Mouse (Mus musculus) embryonic facial prominence, embryonic 13.5 days (tissue): Measurements from ENCODE around the gene Gatd1. TPM values are rescaled to one million over a fixed set of nuclear protein-coding genes. Genes with fewer than 3 reads are reported as not detected.
A peak's percentile ranks its signal among the peaks of the same experiment; 100 is the strongest.
"Not testable (repeated sequence)": the region's sequence is repeated elsewhere in the genome, so short reads cannot be mapped to it uniquely, and the experiment has no call there.

Experiments
- ATAC-seq: fragments of 200-750 bp; cut with Nextera tagmentation; 2 replicates; pipeline ENCODE4 v1.8.0; 2017; ENCODE audit warnings: low read depth; ENCODE audit not compliant: insufficient number of reproducible peaks, insufficient read depth, low FRiP score, low TSS enrichment
- H3K27ac ChIP-seq: fragments of 300-500 bp; sonication (generic); 2 replicates; pipeline ENCODE4 v1.5.1; 2015; ENCODE audit warnings: moderate library complexity, mild to moderate bottlenecking, inconsistent platforms
- H3K27me3 ChIP-seq: fragments of 300-500 bp; sonication (generic); 2 replicates; pipeline ENCODE4 v1.6.1; 2015; ENCODE audit warnings: mild to moderate bottlenecking, inconsistent platforms
- H3K36me3 ChIP-seq: fragments of 300-500 bp; sonication (generic); 2 replicates; pipeline ENCODE4 v1.6.1; 2015; ENCODE audit warnings: mild to moderate bottlenecking, inconsistent platforms
- H3K4me1 ChIP-seq: fragments of 300-500 bp; sonication (generic); 2 replicates; pipeline ENCODE4 v1.6.1; 2015; ENCODE audit warnings: inconsistent platforms
- H3K4me2 ChIP-seq: fragments of 300-500 bp; sonication (generic); 2 replicates; pipeline ENCODE4 v1.6.1; 2015; ENCODE audit warnings: moderate library complexity, mild to moderate bottlenecking, inconsistent platforms
- H3K4me3 ChIP-seq: fragments of 300-500 bp; sonication (generic); 2 replicates; pipeline ENCODE4 v1.5.1; 2015; ENCODE audit warnings: mild to moderate bottlenecking, inconsistent platforms
- H3K9ac ChIP-seq: fragments of 300-500 bp; sonication (generic); 2 replicates; pipeline ENCODE4 v1.6.1; 2015; ENCODE audit warnings: mild to moderate bottlenecking, inconsistent platforms
- H3K9me3 ChIP-seq: fragments of 300-500 bp; sonication (generic); 2 replicates; pipeline ENCODE4 v1.6.1; 2016; ENCODE audit warnings: inconsistent platforms
- WGBS: fragments of 180-500 bp; shearing (Covaris S2); methylation state at CpG from one replicate; pipeline ENCODE4 v1.1.7; 2015; ENCODE audit warnings: mixed read lengths; 5-methylcytosine and 5-hydroxymethylcytosine counted together
- polyA plus RNA-seq: library from polyadenylated mRNA; unstranded; fragments of >200 nt; fragmentation: Nextera tagmentation; extraction: Ambion mirVana; gene quantifications from 2 replicates; pipeline ENCODE4 v1.2.1, GENCODE M21; 2015

Gatd1 gene
- polyA plus RNA-seq, 1 experiment from 2014 or later, result 74.2 TPM

- peaks cover 5% of the 10 kb centered on the region for H3K4me1 ChIP-seq
- no peak for ATAC-seq
- H3K9me3 ChIP-seq, result no peaks in the 10 kb centered on the region
- H3K4me3 ChIP-seq, result no peak overlapping the region
- WGBS, result 78% methylated on average over 7 of the region's 7 CpGs
- H3K27ac ChIP-seq, result no peak overlapping the region
- peak overlapping the region; percentile 11; the same call in 1 of the 2 replicates for H3K9ac ChIP-seq
- H3K27me3 ChIP-seq, result no peaks in the 10 kb centered on the region
- H3K36me3 ChIP-seq, result no peaks in the 10 kb centered on the region
- H3K4me2 ChIP-seq, result no peak overlapping the region
Measured at GRCm38 (mm10) chr7:141418970-141419369, 5.0 kb upstream of the Gatd1 start.

- peak overlapping the region; percentile 11; the same call in 1 of the 2 replicates for H3K9ac ChIP-seq
- H3K27me3 ChIP-seq, result no peaks in the 10 kb centered on the region
- no peaks in the 10 kb centered on the region for H3K36me3 ChIP-seq
- H3K9me3 ChIP-seq, result no peaks in the 10 kb centered on the region
- H3K4me2 ChIP-seq, result no peak overlapping the region
- H3K4me3 ChIP-seq, result no peak overlapping the region
- WGBS, result 67% methylated on average over 8 of the region's 8 CpGs
- no peak overlapping the region for H3K27ac ChIP-seq
- peaks cover 9% of the 10 kb centered on the region for H3K4me1 ChIP-seq
- ATAC-seq, result no peak
Measured at GRCm38 (mm10) chr7:141417731-141418681, 4.1 kb upstream of the Gatd1 start.

DNA sequence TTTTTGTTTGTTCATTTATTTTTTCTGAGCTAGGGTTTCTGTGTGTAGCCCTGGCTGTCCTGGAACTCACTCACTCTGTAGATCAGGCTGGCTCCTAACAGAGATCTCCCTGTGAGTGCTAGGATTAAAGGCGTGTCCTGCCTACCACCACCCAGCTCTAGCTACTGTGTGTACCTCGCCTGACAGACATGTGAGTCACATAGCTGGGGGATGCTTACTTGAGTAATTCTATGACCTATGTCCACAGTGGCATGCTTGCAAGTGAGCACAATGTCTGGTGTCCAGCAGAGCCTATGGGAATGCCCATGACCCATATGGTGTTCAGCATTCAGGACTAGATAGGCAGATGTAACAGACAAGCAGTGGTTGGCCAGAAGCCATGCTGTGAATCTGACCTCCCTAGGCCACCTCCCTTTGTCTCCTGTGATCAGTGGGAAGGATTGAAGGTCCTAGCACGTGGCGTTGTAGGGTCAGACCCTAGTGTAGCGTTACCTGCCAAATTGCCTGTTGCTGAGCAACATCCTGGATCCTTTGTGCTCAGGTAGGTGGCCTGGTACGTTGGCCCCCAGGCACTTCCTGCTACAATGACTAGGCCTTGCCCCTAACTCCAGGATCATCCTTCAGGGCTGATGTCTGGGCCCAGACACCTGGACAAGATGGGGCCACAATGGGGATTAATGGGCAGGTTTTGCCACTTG, 2.4 kb upstream of the Gatd1 start:
- Histone ChIP-seq H3K9me3 (no peaks in the 10 kb centered on the region), H3K36me3 (0 out of 2 replicates have a peak, but pooled peaks cover under 1% of the 10 kb centered on the region), H3K4me3 (no peak overlapping the region), H3K4me1 (peaks cover 14% of the 10 kb centered on the region), H3K27me3 (no peaks in the 10 kb centered on the region), H3K27ac (no peak overlapping the region), H3K4me2 (no peak overlapping the region), H3K9ac (no peak overlapping the region)
- no peak for ATAC-seq
- 70% methylated on average over 6 of the region's 6 CpGs for WGBS

- peaks cover 18% of the 10 kb centered on the region for H3K4me1 ChIP-seq
- 2% methylated on average over 16 of the region's 16 CpGs for WGBS
- H3K4me2 ChIP-seq, result peak overlapping the region; percentile 92
- H3K9me3 ChIP-seq, result no peaks in the 10 kb centered on the region
- no peak for ATAC-seq
- H3K36me3 ChIP-seq, result peaks cover 30% of the 10 kb centered on the region
- peak overlapping the region; percentile 83 for H3K27ac ChIP-seq
- no peaks in the 10 kb centered on the region for H3K27me3 ChIP-seq
- H3K4me3 ChIP-seq, result peak overlapping the region; percentile 90
- peak overlapping the region; percentile 93 for H3K9ac ChIP-seq
Measured at GRCm38 (mm10) chr7:141413331-141413730, 605 bp downstream of the Gatd1 start.

- ATAC-seq, result no peak
- Histone ChIP-seq H3K36me3 (peaks cover 40% of the 10 kb centered on the region), H3K9me3 (no peaks in the 10 kb centered on the region), H3K4me3 (no peak overlapping the region), H3K4me1 (peaks cover 18% of the 10 kb centered on the region), H3K4me2 (no peak overlapping the region), H3K27ac (no peak overlapping the region), H3K9ac (no peak overlapping the region), H3K27me3 (no peaks in the 10 kb centered on the region)
- WGBS, result 88% methylated on average over 1 of the region's 1 CpGs
Measured at GRCm38 (mm10) chr7:141411667-141412066, 2.3 kb downstream of the Gatd1 start.

- Histone ChIP-seq H3K36me3 (peaks cover 45% of the 10 kb centered on the region), H3K9me3 (no peaks in the 10 kb centered on the region), H3K4me1 (peaks cover 18% of the 10 kb centered on the region), H3K4me2 (no peak overlapping the region), H3K9ac (peak overlapping the region; percentile 3; the same call in 1 of the 2 replicates), H3K4me3 (no peak overlapping the region), H3K27me3 (no peaks in the 10 kb centered on the region), H3K27ac (no peak overlapping the region)
- WGBS, result 94% methylated on average over 8 of the region's 8 CpGs
- ATAC-seq, result no peak
Measured at GRCm38 (mm10) chr7:141410631-141411030, 3.3 kb downstream of the Gatd1 start.

- WGBS, result 16% methylated on average over 11 of the region's 11 CpGs
- Histone ChIP-seq H3K4me3 (no peak overlapping the region), H3K4me2 (no peak overlapping the region), H3K4me1 (peaks cover 13% of the 10 kb centered on the region), H3K9me3 (no peaks in the 10 kb centered on the region), H3K27me3 (no peaks in the 10 kb centered on the region), H3K36me3 (peaks cover 45% of the 10 kb centered on the region), H3K27ac (no peak overlapping the region), H3K9ac (peak overlapping the region; percentile 41; the same call in 1 of the 2 replicates)
- no peak for ATAC-seq
Measured at GRCm38 (mm10) chr7:141408833-141409232, 5.1 kb downstream of the Gatd1 start.

DNA sequence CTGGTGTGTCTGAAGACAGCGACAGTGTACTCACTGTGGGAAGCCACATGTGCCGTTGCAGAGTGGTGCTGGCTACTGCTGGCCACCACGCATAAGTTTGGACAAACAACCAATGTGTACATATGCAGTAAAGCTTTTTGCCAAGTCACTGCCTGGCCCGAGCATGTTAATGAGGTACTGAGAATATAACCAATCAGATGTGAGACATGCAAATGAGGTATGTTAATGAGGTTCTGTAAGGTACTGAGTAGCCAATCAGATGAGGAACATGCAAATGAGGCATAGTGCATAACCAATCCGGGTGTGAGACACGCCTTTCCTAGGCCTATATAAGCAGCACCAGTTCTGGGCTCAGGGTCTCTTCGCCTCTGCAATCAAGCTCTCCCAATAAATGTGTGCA, 6.3 kb downstream of the Gatd1 start:
- H3K27me3 ChIP-seq, ATAC-seq, H3K27ac ChIP-seq, H3K4me2 ChIP-seq, H3K4me1 ChIP-seq, H3K4me3 ChIP-seq, H3K9ac ChIP-seq, H3K9me3 ChIP-seq: not testable (repeated sequence)
- peaks cover 53% of the 10 kb centered on the region for H3K36me3 ChIP-seq
- WGBS, result 95% methylated on average over 7 of the region's 7 CpGs

GRCm38 (mm10) chr7:141405466-141405865, 8.5 kb downstream of the Gatd1 start:
- WGBS, result 81% methylated on average over 4 of the region's 4 CpGs
- no peak overlapping the region for H3K27ac ChIP-seq
- H3K4me2 ChIP-seq, result no peak overlapping the region
- no peak for ATAC-seq
- no peaks in the 10 kb centered on the region for H3K9me3 ChIP-seq
- H3K9ac ChIP-seq, result 0 out of 2 replicates have a peak overlapping the region, but pooled peaks have one; percentile 21
- peaks cover 5% of the 10 kb centered on the region; the same call in 1 of the 2 replicates for H3K4me1 ChIP-seq
- no peaks in the 10 kb centered on the region for H3K27me3 ChIP-seq
- peaks cover 66% of the 10 kb centered on the region for H3K36me3 ChIP-seq
- H3K4me3 ChIP-seq, result no peak overlapping the region

GRCm38 (mm10) chr7:141403305-141403704, 10.6 kb downstream of the Gatd1 start:
- Histone ChIP-seq H3K36me3 (peaks cover 66% of the 10 kb centered on the region), H3K9ac (no peak overlapping the region), H3K4me3 (no peak overlapping the region), H3K4me1 (no peaks in the 10 kb centered on the region), H3K27ac (no peak overlapping the region), H3K4me2 (no peak overlapping the region), H3K9me3 (no peaks in the 10 kb centered on the region), H3K27me3 (no peaks in the 10 kb centered on the region)
- ATAC-seq, result no peak
- WGBS, result 54% methylated on average over 5 of the region's 5 CpGs

DNA sequence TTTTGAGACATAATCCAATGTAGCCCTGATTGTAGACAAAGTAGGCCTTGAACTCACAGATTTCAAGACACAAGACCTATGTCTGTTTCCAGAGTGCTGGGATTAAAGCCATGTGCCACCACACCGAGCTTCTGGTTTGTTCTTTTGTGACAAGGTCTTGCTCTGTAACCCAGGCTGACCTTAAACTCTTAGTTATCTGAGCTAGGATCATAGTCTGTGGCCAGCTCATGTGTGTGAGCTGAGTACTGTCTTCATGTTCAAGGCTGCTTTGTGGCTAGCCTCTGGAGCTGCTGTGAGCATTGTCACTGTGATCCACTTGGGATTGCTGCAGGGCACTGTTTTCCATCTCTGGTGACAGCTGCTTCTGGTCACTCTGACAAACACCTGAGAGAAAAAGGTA, 18.6 kb downstream of the Gatd1 start:
- Histone ChIP-seq H3K27ac (no peak overlapping the region), H3K9me3 (no peaks in the 10 kb centered on the region), H3K27me3 (no peaks in the 10 kb centered on the region; the same call in 1 of the 2 replicates), H3K9ac (no peak overlapping the region), H3K4me1 (peaks cover 19% of the 10 kb centered on the region), H3K4me2 (no peak overlapping the region), H3K4me3 (no peak overlapping the region), H3K36me3 (peaks cover 42% of the 10 kb centered on the region)
- 70% methylated on average over 1 of the region's 1 CpGs for WGBS
- ATAC-seq, result no peak
